ENCODE assay signal across 26 mouse cellular contexts in genomic region chr11:58420815-58421214, GRCm38 (mm10). TPM values are rescaled to one million over a fixed set of nuclear protein-coding genes. Genes with fewer than 3 reads are reported as not detected.
"Had no signal": no experiment of that assay in that cellular context is flagged by ENCODE, and none has a peak within 500 bp of the region (broad histone marks: within the 10 kb centered on the region; RNA-seq: fewer than 3 reads in every experiment).

Gene 1810065E05Rik (plus strand): TSS chr11:58421111.

- H3K4me3 ChIP-seq: midbrain, embryonic 10.5 days; midbrain, embryonic 12.5 days; myocyte; neural tube, embryonic 13.5 days; neural tube, embryonic 15.5 days had no signal

- H3K36me3 ChIP-seq: midbrain, embryonic 10.5 days; midbrain, embryonic 12.5 days; neural tube, embryonic 13.5 days; neural tube, embryonic 15.5 days had no signal

- ATAC-seq: midbrain, embryonic 16.5 days had no signal

- DNase-seq: lung, adult 18-20 months; lung, embryonic 14.5 days; lung, postnatal 10 days; lung, postnatal 4 days; midbrain, embryonic 14.5 days; retina, postnatal 1 day; right cerebral cortex, adult 18-20 months; right cerebral cortex, postnatal 25 days; right cerebral cortex, postnatal 4 days; spleen, adult 18-20 months; thymus, adult 18-20 months; thymus, postnatal 25 days; thymus, postnatal 4 days had no signal

- H3K4me2 ChIP-seq: lung, embryonic 14.5 days; midbrain, embryonic 12.5 days; neural tube, embryonic 13.5 days; neural tube, embryonic 15.5 days had no signal

- H3K27me3 ChIP-seq: midbrain, embryonic 12.5 days; neural tube, embryonic 13.5 days; neural tube, embryonic 15.5 days had no signal

- H3K9ac ChIP-seq: lung, embryonic 14.5 days; midbrain, embryonic 12.5 days; neural tube, embryonic 13.5 days; neural tube, embryonic 15.5 days had no signal

- H3K4me1 ChIP-seq: midbrain, embryonic 12.5 days; neural tube, embryonic 13.5 days; neural tube, embryonic 15.5 days had no signal

- H3K9me3 ChIP-seq: midbrain, embryonic 10.5 days; midbrain, embryonic 12.5 days; neural tube, embryonic 13.5 days; neural tube, embryonic 15.5 days had no signal

- H3K27ac ChIP-seq: midbrain, embryonic 10.5 days; midbrain, embryonic 12.5 days; neural tube, embryonic 13.5 days; neural tube, embryonic 15.5 days had no signal

RNA-seq across cellular contexts. Expression of gene 1810065E05Rik, which starts in this region (rescaled TPM):
- total RNA-seq: megakaryocyte, adult 5-6 weeks; megakaryocyte-erythroid progenitor cell, adult 5-6 weeks had no signal
- polyA plus RNA-seq: lung, embryonic 14.5 days; lung, embryonic 16.5 days; midbrain, embryonic 10.5 days; midbrain, embryonic 12.5 days; midbrain, embryonic 14.5 days; midbrain, embryonic 16.5 days; myocyte; neural tube, embryonic 11.5 days; neural tube, embryonic 13.5 days; neural tube, embryonic 15.5 days; stomach, embryonic 14.5 days; stomach, embryonic 16.5 days; urinary bladder, adult 2 months had no signal
